Mouse (Mus musculus) gastrocnemius, adult 8-10 months (tissue): ENCODE data around the gene Asf1a. TPM values are rescaled to one million over a fixed set of nuclear protein-coding genes. Genes with fewer than 3 reads are reported as not detected.
"Not testable (repeated sequence)": the region's sequence is repeated elsewhere in the genome, so short reads cannot be mapped to it uniquely, and the experiment has no call there.

ENCODE experiments used
- DNase-seq, 2 experiments: peaks; one replicate each; pipeline ENCODE4 v3.0.0; 2022; ENCODE audit warnings: low spot score in 2 of 2
- total RNA-seq, 4 experiments: library from RNA; stranded (reverse); gene quantifications; 2 replicates each; pipeline ENCODE4 v1.2.4; 2022

The Asf1a gene
- 10 to 100 TPM; 20.6 to 25.1 (median 24.6) TPM for total RNA-seq

- DNase-seq, result peak; percentile 89 to 95
Measured at GRCm38 (mm10) chr10:53596677-53597120, at the start of gene Asf1a. Gene Asf1a (plus strand): TSS chr10:53596757.

- no peak for DNase-seq
Measured at GRCm38 (mm10) chr10:53562001-53562400, 34.6 kb upstream of the Asf1a start.

GRCm38 (mm10) chr10:53565538-53565937, 31.0 kb upstream of the Asf1a start:
- DNase-seq, result no peak

- DNase-seq, result no peak
Measured at GRCm38 (mm10) chr10:53568531-53568930, 28.0 kb upstream of the Asf1a start.

GRCm38 (mm10) chr10:53580137-53580536, 16.4 kb upstream of the Asf1a start:
- no peak for DNase-seq

GRCm38 (mm10) chr10:53580621-53581081, 15.9 kb upstream of the Asf1a start:
- DNase-seq, result peak in 1 of 2 experiments; percentile 40

- no peak for DNase-seq
Measured at GRCm38 (mm10) chr10:53581087-53581486, 15.5 kb upstream of the Asf1a start.

GRCm38 (mm10) chr10:53585777-53586176, 10.8 kb upstream of the Asf1a start:
- DNase-seq, result no peak

- no peak for DNase-seq
Measured at GRCm38 (mm10) chr10:53595744-53596676, 547 bp upstream of the Asf1a start.

- DNase-seq, result peak in 1 of 2 experiments; percentile 8
Measured at GRCm38 (mm10) chr10:53597121-53597881, 744 bp downstream of the Asf1a start.

- no peak for DNase-seq
Measured at GRCm38 (mm10) chr10:53598821-53599220, 2.3 kb downstream of the Asf1a start.

GRCm38 (mm10) chr10:53605328-53605727, 8.8 kb downstream of the Asf1a start:
- no peak for DNase-seq

- no peak for DNase-seq
Measured at GRCm38 (mm10) chr10:53608274-53608673, 11.7 kb downstream of the Asf1a start.

GRCm38 (mm10) chr10:53612172-53612571, 15.6 kb downstream of the Asf1a start:
- no peak for DNase-seq

GRCm38 (mm10) chr10:53613955-53614354, 17.4 kb downstream of the Asf1a start:
- DNase-seq, result no peak

- DNase-seq, result no peak
Measured at GRCm38 (mm10) chr10:53615850-53616616, 19.5 kb downstream of the Asf1a start.

GRCm38 (mm10) chr10:53629247-53629917, 32.8 kb downstream of the Asf1a start:
- peak; percentile 71 to 81 for DNase-seq

GRCm38 (mm10) chr10:53629918-53630250, 33.3 kb downstream of the Asf1a start:
- peak; percentile 88 to 92 for DNase-seq

- not testable (repeated sequence) for DNase-seq
Measured at GRCm38 (mm10) chr10:53630339-53630738, 33.8 kb downstream of the Asf1a start, which contains the start of gene Mcm9. Gene Mcm9 (minus strand): TSS chr10:53630439.

- no peak for DNase-seq
Measured at GRCm38 (mm10) chr10:53634160-53634559, 37.6 kb downstream of the Asf1a start.
